Comparison of ENCODE assay signal across 9 mouse cellular contexts in genomic region chr7:66724954-66725353, GRCm38 (mm10). TPM values are rescaled to one million over a fixed set of nuclear protein-coding genes. Genes with fewer than 3 reads are reported as not detected.
"Had no signal": no experiment of that assay in that cellular context is flagged by ENCODE, and none has a peak within 500 bp of the region (broad histone marks: within the 10 kb centered on the region; RNA-seq: fewer than 3 reads in every experiment).

No protein-coding gene starts in this region.

- DNase-seq: kidney, adult 9 months; kidney, postnatal 36 days; liver; liver, embryonic 13.5 days; liver, postnatal 0 days; lung, postnatal 14 days; retina, postnatal 1 day; right cerebral cortex, postnatal 4 days; spleen, adult 18-20 months had no signal

RNA-seq across cellular contexts. Expression of gene Cers3, which starts 18.4 kb away (rescaled TPM):
- polyA plus RNA-seq: liver, postnatal 0 days had no signal
